13 mouse cellular contexts compared by ENCODE assay signal in the genomic region with DNA sequence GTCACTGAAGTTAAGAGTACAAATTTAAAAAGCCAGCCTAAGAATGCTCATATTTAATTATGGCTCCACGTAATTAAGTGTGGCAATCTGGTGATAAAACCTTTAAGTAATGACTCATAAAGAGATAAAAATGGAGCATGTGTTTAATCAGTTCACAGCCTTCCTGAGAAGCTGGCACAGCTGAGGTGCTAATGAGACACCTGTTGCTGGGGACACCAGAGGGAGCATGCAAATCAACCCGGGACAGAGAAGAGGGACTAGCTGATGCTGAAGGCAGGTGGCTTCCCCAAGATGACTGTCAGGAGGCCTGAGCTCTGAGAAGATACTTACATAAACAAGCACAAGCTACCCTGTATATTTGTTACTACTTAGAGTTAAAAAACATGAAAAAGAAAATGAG.
DNase-seq lines count a peak whose midpoint lies in the region; ATAC-seq and TF ChIP-seq lines count a peak whose summit lies in the region.
"Had no signal": no experiment of that assay in that cellular context is flagged by ENCODE, and none has a peak within 500 bp of the region (broad histone marks: within the 10 kb centered on the region; RNA-seq: fewer than 3 reads in every experiment).

No protein-coding gene starts in this region.

- no peaks in the 10 kb centered on the region for H3K9me3 ChIP-seq in forebrain, embryonic 11.5 days (ENCODE audit: control insufficient read depth, low read length)
- no peaks in the 10 kb centered on the region for H3K9me3 ChIP-seq in forebrain, embryonic 10.5 days
- no peaks in the 10 kb centered on the region for H3K9me3 ChIP-seq in forebrain, embryonic 12.5 days
- H3K9me3 ChIP-seq in neural tube, embryonic 14.5 days (ENCODE audit: control insufficient read depth, low read length) = no peaks in the 10 kb centered on the region
- no peaks in the 10 kb centered on the region for H3K9me3 ChIP-seq in intestine, postnatal 0 days (ENCODE audit: control insufficient read depth)
- H3K9me3 ChIP-seq: heart, embryonic 13.5 days had no signal

- no peak overlapping the region for H3K4me2 ChIP-seq in forebrain, embryonic 11.5 days (ENCODE audit: low read depth, low read length, severe bottlenecking)
- H3K4me2 ChIP-seq in forebrain, embryonic 12.5 days = no peak overlapping the region
- no peak overlapping the region for H3K4me2 ChIP-seq in neural tube, embryonic 14.5 days (ENCODE audit: low read depth, low read length)
- H3K4me2 ChIP-seq in intestine, postnatal 0 days (replicated peaks; ENCODE audit: low read depth) = no peak overlapping the region
- H3K4me2 ChIP-seq: heart, embryonic 13.5 days had no signal

- TF ChIP-seq CTCF in intestine, postnatal 0 days (IDR thresholded peaks at IDR 0.05; ENCODE audit: low read depth) = no peak

- no peak overlapping the region for H3K9ac ChIP-seq in forebrain, embryonic 11.5 days (ENCODE audit: low read length)
- H3K9ac ChIP-seq in forebrain, embryonic 12.5 days = no peak overlapping the region
- H3K9ac ChIP-seq in neural tube, embryonic 14.5 days (replicated peaks; ENCODE audit: low read depth, low read length) = no peak overlapping the region
- H3K9ac ChIP-seq in intestine, postnatal 0 days (ENCODE audit: low read depth, low read length) = no peak overlapping the region
- H3K9ac ChIP-seq: heart, embryonic 13.5 days; liver, embryonic 14.5 days had no signal

- WGBS in forebrain, embryonic 11.5 days = 25% methylated on average over 2 of the region's 2 CpGs
- 51% methylated on average over 2 of the region's 2 CpGs for WGBS in forebrain, embryonic 10.5 days
- 21% methylated on average over 2 of the region's 2 CpGs for WGBS in forebrain, embryonic 12.5 days
- WGBS in neural tube, embryonic 14.5 days = 10% methylated on average over 2 of the region's 2 CpGs
- WGBS in intestine, postnatal 0 days = 32% methylated on average over 2 of the region's 2 CpGs

- H3K4me3 ChIP-seq in forebrain, embryonic 11.5 days (ENCODE audit: low read depth, low read length) = no peak overlapping the region
- H3K4me3 ChIP-seq in forebrain, embryonic 10.5 days = no peak overlapping the region
- no peak overlapping the region for H3K4me3 ChIP-seq in forebrain, embryonic 12.5 days (replicated peaks)
- H3K4me3 ChIP-seq in neural tube, embryonic 14.5 days (ENCODE audit: low read depth, low read length) = no peak overlapping the region
- no peak overlapping the region for H3K4me3 ChIP-seq in intestine, postnatal 0 days (ENCODE audit: low read depth, low read length)
- H3K4me3 ChIP-seq: erythroblast, embryonic 14.5 days; heart, embryonic 13.5 days had no signal

- no peaks in the 10 kb centered on the region for H3K4me1 ChIP-seq in forebrain, embryonic 11.5 days (replicated peaks; ENCODE audit: control insufficient read depth, insufficient read depth, low read length)
- no peaks in the 10 kb centered on the region for H3K4me1 ChIP-seq in forebrain, embryonic 10.5 days
- no peaks in the 10 kb centered on the region for H3K4me1 ChIP-seq in forebrain, embryonic 12.5 days
- H3K4me1 ChIP-seq in neural tube, embryonic 14.5 days (ENCODE audit: control insufficient read depth, insufficient read depth, low read length) = no peaks in the 10 kb centered on the region
- H3K4me1 ChIP-seq in intestine, postnatal 0 days (replicated peaks; ENCODE audit: control insufficient read depth, insufficient read depth, low read length) = no peaks in the 10 kb centered on the region
- H3K4me1 ChIP-seq: heart, embryonic 13.5 days had no signal

- intact Hi-C loops in heart, postnatal 10 days (cut with DNase I) = no loop called here

- H3K27me3 ChIP-seq in forebrain, embryonic 11.5 days (ENCODE audit: control insufficient read depth, insufficient read depth, low read length) = no peaks in the 10 kb centered on the region
- H3K27me3 ChIP-seq in forebrain, embryonic 10.5 days (ENCODE audit: poor library complexity, severe bottlenecking) = no peaks in the 10 kb centered on the region
- no peaks in the 10 kb centered on the region for H3K27me3 ChIP-seq in forebrain, embryonic 12.5 days
- H3K27me3 ChIP-seq in neural tube, embryonic 14.5 days (ENCODE audit: control insufficient read depth, insufficient read depth, low read length) = no peaks in the 10 kb centered on the region
- no peaks in the 10 kb centered on the region for H3K27me3 ChIP-seq in intestine, postnatal 0 days (replicated peaks; ENCODE audit: control insufficient read depth, insufficient read depth, low read length)
- H3K27me3 ChIP-seq: heart, embryonic 13.5 days had no signal

- H3K36me3 ChIP-seq in forebrain, embryonic 11.5 days (ENCODE audit: control insufficient read depth, insufficient read depth, low read length) = no peaks in the 10 kb centered on the region
- no peaks in the 10 kb centered on the region for H3K36me3 ChIP-seq in forebrain, embryonic 10.5 days (replicated peaks)
- H3K36me3 ChIP-seq in forebrain, embryonic 12.5 days (replicated peaks) = no peaks in the 10 kb centered on the region
- H3K36me3 ChIP-seq in neural tube, embryonic 14.5 days (ENCODE audit: control insufficient read depth, insufficient read depth, low read length) = no peaks in the 10 kb centered on the region
- H3K36me3 ChIP-seq in intestine, postnatal 0 days (ENCODE audit: control insufficient read depth, insufficient read depth) = no peaks in the 10 kb centered on the region
- H3K36me3 ChIP-seq: heart, embryonic 13.5 days had no signal

- ATAC-seq in forebrain, embryonic 11.5 days (replicated peaks; ENCODE audit: low FRiP score) = peak; percentile 40; the same call in 1 of the 2 replicates
- peak; percentile 77; the same call in 1 of the 2 replicates for ATAC-seq in forebrain, embryonic 12.5 days (ENCODE audit: low FRiP score)
- ATAC-seq in neural tube, embryonic 14.5 days (ENCODE audit: low read depth) = peak; percentile 82
- no peak for ATAC-seq in intestine, postnatal 0 days

- H3K27ac ChIP-seq in forebrain, embryonic 11.5 days (ENCODE audit: low read depth, low read length) = no peak overlapping the region
- H3K27ac ChIP-seq in forebrain, embryonic 10.5 days = no peak overlapping the region
- no peak overlapping the region for H3K27ac ChIP-seq in forebrain, embryonic 12.5 days
- H3K27ac ChIP-seq in neural tube, embryonic 14.5 days (ENCODE audit: low read depth, low read length) = no peak overlapping the region
- no peak overlapping the region for H3K27ac ChIP-seq in intestine, postnatal 0 days (ENCODE audit: low read depth, low read length)
- H3K27ac ChIP-seq: heart, embryonic 13.5 days; liver, embryonic 14.5 days had no signal

- DNase-seq in forebrain, embryonic 11.5 days (ENCODE audit: low spot score) = peak; percentile 51
- DNase-seq in forebrain, embryonic 10.5 days (ENCODE audit: extremely low spot score, low spot score) = no peak
- DNase-seq in layer of hippocampus, adult 9-10 months (ENCODE audit: low spot score) = peak; percentile 42
- no peak for DNase-seq in heart, postnatal 10 days
- no peak for DNase-seq in adrenal gland, postnatal 14 days
- DNase-seq: adrenal gland, postnatal 10 days; cerebellum, adult 9-11 months had no signal

Comparison
In these comparisons a context has a peak if more than half of its experiments do, and no peak if none do; other contexts are left out.
1. DNase-seq: peak in forebrain, embryonic 11.5 days (single experiment) and layer of hippocampus, adult 9-10 months (single experiment); none in forebrain, embryonic 10.5 days (single experiment), heart, postnatal 10 days (0 of 2) and adrenal gland, postnatal 14 days (single experiment).